Mouse (Mus musculus) liver, embryonic 14.5 days (tissue): Measurements from ENCODE around the gene Art5.

Experiments used
- CTCF ChIP-seq: IDR thresholded peaks from 2 replicates; pipeline ENCODE4 v1.5.1; 2016; ENCODE audit warnings: antibody characterized with exemption, low read depth, control low read depth
- EP300 ChIP-seq: IDR thresholded peaks from 2 replicates; pipeline ENCODE4 v1.6.1; 2016; ENCODE audit warnings: antibody characterized with exemption, low read depth

GRCm38 (mm10) chr7:102062203-102062602 lies 47.1 kb downstream of the Art5 start:
- TF ChIP-seq CTCF (no peak), EP300 (no peak)
